Mouse (Mus musculus) small intestine, adult 2 months (tissue): ENCODE measurements at regions not wholly inside any gene's neighbourhood (a gene's known extent, or its start where the extent isn't known, plus 50 kb on each side); places are given as distances from the start of the nearest gene placed in this dataset.

ENCODE experiments used
- CTCF ChIP-seq: fragments of 200-500 bp; IDR thresholded peaks from 2 replicates; pipeline ENCODE4 v1.5.1; 2012; ENCODE audit warnings: low read depth, mild to moderate bottlenecking, control low read depth, inconsistent platforms, low read length, moderate library complexity, mixed read lengths; ENCODE audit not compliant: insufficient replicate concordance, insufficient read length; ENCODE audit errors: extremely low read depth
- POLR2A ChIP-seq: fragments of 200-500 bp; IDR thresholded peaks from 2 replicates; pipeline ENCODE4 v1.6.1; 2012; ENCODE audit warnings: low read depth, mild to moderate bottlenecking, control low read depth, inconsistent platforms, low read length, moderate library complexity

DNA sequence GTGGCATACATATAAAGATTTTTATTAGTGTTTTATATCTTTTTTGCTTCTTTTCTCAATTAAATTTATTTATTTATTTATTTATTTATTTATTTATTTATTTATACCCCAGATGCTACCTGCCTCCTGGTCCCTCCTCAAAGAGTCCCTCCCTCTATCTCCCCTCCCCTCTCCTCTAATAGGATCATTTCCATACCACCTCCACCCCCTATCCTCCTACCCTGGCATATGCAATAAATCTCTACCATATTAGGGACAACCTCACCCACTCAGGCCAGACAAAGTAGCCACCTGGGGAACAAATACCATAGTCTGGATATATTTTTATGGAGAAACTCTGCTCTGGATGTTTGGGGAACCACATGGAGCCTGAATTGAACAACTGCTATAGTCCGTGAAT is 615.8 kb downstream of the Trhde start:
- TF ChIP-seq CTCF (no peak), POLR2A (no peak)
